ENCODE assay signal across 18 mouse cellular contexts in the genomic region with DNA sequence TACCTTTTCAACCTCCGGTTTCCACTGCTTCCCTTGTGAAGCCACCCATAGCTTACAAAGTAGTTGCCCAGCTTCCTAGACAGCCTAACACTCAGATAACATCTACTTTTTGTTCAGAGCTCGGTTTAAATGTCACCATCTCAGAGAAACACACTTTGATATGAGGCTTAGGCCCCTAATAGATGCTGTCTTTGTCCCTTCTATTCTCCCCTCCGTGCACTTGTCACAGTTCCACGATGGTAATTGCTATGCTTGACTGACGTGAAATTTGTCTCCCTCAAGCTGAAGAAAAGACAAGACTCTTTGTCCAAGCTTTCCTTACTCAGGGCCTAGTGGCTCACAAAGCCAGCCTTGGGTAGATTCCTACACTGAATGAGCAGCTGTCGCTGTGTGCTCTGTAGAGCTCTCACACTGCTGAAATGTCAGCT. TPM values are rescaled to one million over a fixed set of nuclear protein-coding genes. Genes with fewer than 3 reads are reported as not detected.
DNase-seq lines count a peak whose midpoint lies in the region; ATAC-seq and TF ChIP-seq lines count a peak whose summit lies in the region.
"Had no signal": no experiment of that assay in that cellular context is flagged by ENCODE, and none has a peak within 500 bp of the region (broad histone marks: within the 10 kb centered on the region; RNA-seq: fewer than 3 reads in every experiment).

No protein-coding gene starts in this region.

- no peaks in the 10 kb centered on the region for H3K9me3 ChIP-seq in hindbrain, embryonic 11.5 days (ENCODE audit: control insufficient read depth, low read length)
- no peaks in the 10 kb centered on the region for H3K9me3 ChIP-seq in midbrain, embryonic 13.5 days
- H3K9me3 ChIP-seq: heart, embryonic 12.5 days; kidney, embryonic 15.5 days; liver, embryonic 15.5 days had no signal

- intact Hi-C loops in left cerebral cortex, postnatal 36 days (cut with DNase I), result no loop called here

- no peak overlapping the region for H3K4me2 ChIP-seq in hindbrain, embryonic 11.5 days (replicated peaks; ENCODE audit: low read depth, low read length)
- H3K4me2 ChIP-seq in midbrain, embryonic 13.5 days (replicated peaks), result no peak overlapping the region
- H3K4me2 ChIP-seq: heart, embryonic 12.5 days; kidney, embryonic 15.5 days; liver, embryonic 15.5 days had no signal

- no peak for TF ChIP-seq CTCF in layer of hippocampus, adult 2 months (conservative IDR thresholded peaks at IDR 0.05)

- 31% methylated on average over 6 of the region's 6 CpGs for WGBS in hindbrain, embryonic 11.5 days
- 17% methylated on average over 6 of the region's 6 CpGs for WGBS in midbrain, embryonic 13.5 days

- DNase-seq in layer of hippocampus, adult 2 months (ENCODE audit: low spot score in 2 of 2), result no peak
- DNase-seq in layer of hippocampus, adult 11-12 months (ENCODE audit: low spot score), result no peak
- DNase-seq in embryo, embryonic 11 days, result peak; percentile 34
- DNase-seq in hindbrain, embryonic 11.5 days (ENCODE audit: low spot score), result peak; percentile 33
- DNase-seq in left cerebral cortex, postnatal 36 days (ENCODE audit: low spot score in 2 of 2), result no peak
- no peak for DNase-seq in spleen, postnatal 36 days (ENCODE audit: low spot score in 2 of 2)
- DNase-seq in adrenal gland, adult 2 months, result no peak
- DNase-seq: adrenal gland, postnatal 36 days; cerebellum, adult 11 months; gastrocnemius, postnatal 14 days; layer of hippocampus, adult 9-11 months; right cerebral cortex, postnatal 4 days; thymus, adult 2 months had no signal

- H3K27ac ChIP-seq in layer of hippocampus, adult 2 months, result peak overlapping the region; percentile 46; the same call in 1 of the 2 replicates
- no peak overlapping the region for H3K27ac ChIP-seq in hindbrain, embryonic 11.5 days (ENCODE audit: low read depth, low read length)
- no peak overlapping the region for H3K27ac ChIP-seq in midbrain, embryonic 13.5 days
- H3K27ac ChIP-seq: kidney, embryonic 15.5 days; liver, embryonic 15.5 days had no signal

- H3K4me1 ChIP-seq in hindbrain, embryonic 11.5 days (replicated peaks; ENCODE audit: control insufficient read depth, insufficient read depth, low read length), result no peaks in the 10 kb centered on the region
- 0 out of 2 replicates have a peak, but pooled peaks cover 7% of the 10 kb centered on the region for H3K4me1 ChIP-seq in midbrain, embryonic 13.5 days (replicated peaks)
- H3K4me1 ChIP-seq: heart, embryonic 12.5 days; kidney, embryonic 15.5 days; liver, embryonic 15.5 days had no signal

- no peak overlapping the region for H3K9ac ChIP-seq in hindbrain, embryonic 11.5 days (ENCODE audit: low read depth, low read length)
- no peak overlapping the region for H3K9ac ChIP-seq in midbrain, embryonic 13.5 days (replicated peaks)
- H3K9ac ChIP-seq: heart, embryonic 12.5 days; kidney, embryonic 15.5 days; liver, embryonic 15.5 days had no signal

- H3K27me3 ChIP-seq in hindbrain, embryonic 11.5 days (ENCODE audit: control insufficient read depth, insufficient read depth, low read length), result no peaks in the 10 kb centered on the region
- no peaks in the 10 kb centered on the region for H3K27me3 ChIP-seq in midbrain, embryonic 13.5 days
- H3K27me3 ChIP-seq: heart, embryonic 12.5 days; kidney, embryonic 15.5 days; liver, embryonic 15.5 days had no signal

- ATAC-seq in hindbrain, embryonic 11.5 days (ENCODE audit: low FRiP score), result peak; percentile 78
- ATAC-seq in midbrain, embryonic 13.5 days, result peak; percentile 72

- H3K36me3 ChIP-seq in hindbrain, embryonic 11.5 days (ENCODE audit: control insufficient read depth, insufficient read depth, low read length), result no peaks in the 10 kb centered on the region
- no peaks in the 10 kb centered on the region for H3K36me3 ChIP-seq in midbrain, embryonic 13.5 days
- H3K36me3 ChIP-seq: heart, embryonic 12.5 days; kidney, embryonic 15.5 days; liver, embryonic 15.5 days had no signal

- H3K4me3 ChIP-seq in layer of hippocampus, adult 2 months, result no peak overlapping the region
- no peak overlapping the region for H3K4me3 ChIP-seq in hindbrain, embryonic 11.5 days (ENCODE audit: low read depth, low read length)
- H3K4me3 ChIP-seq in midbrain, embryonic 13.5 days (replicated peaks), result no peak overlapping the region
- H3K4me3 ChIP-seq: heart, embryonic 12.5 days; kidney, embryonic 15.5 days; liver, embryonic 15.5 days had no signal

RNA-seq across cellular contexts. Expression of a gene that starts 54.1 kb away (rescaled TPM):
- 1 to 10 TPM in 1 of 2 experiments, under 1 TPM in 1; 0.90 to 1.6 TPM for total RNA-seq in layer of hippocampus, adult 2 months (2021)
- 3.1 and 5.3 TPM in 2 replicates for polyA plus RNA-seq in hindbrain, embryonic 11.5 days (2014; fragmentation: Nextera tagmentation; extraction: Ambion mirVana)
- polyA plus RNA-seq in midbrain, embryonic 13.5 days (2015; fragmentation: Nextera tagmentation; extraction: Ambion mirVana), result 0.10 and 0.12 TPM in 2 replicates
- total RNA-seq in left cerebral cortex, postnatal 36 days (2021), result under 1 TPM; 0.69 to 0.75 TPM
- under 1 TPM; 0.14 to 0.21 TPM for total RNA-seq in adrenal gland, adult 2 months (2021)
- polyA plus RNA-seq in adrenal gland, adult 2 months (2012; rRNA removed), result 0.07 and 0.15 TPM in 2 replicates
- total RNA-seq: MEL had no signal

Comparison
In these comparisons a context has a peak if more than half of its experiments do, and no peak if none do; other contexts are left out.
1. DNase-seq: peak in embryo, embryonic 11 days (single experiment) and hindbrain, embryonic 11.5 days (single experiment); none in layer of hippocampus, adult 2 months (0 of 2), layer of hippocampus, adult 11-12 months (single experiment), left cerebral cortex, postnatal 36 days (0 of 2), spleen, postnatal 36 days (0 of 2) and adrenal gland, adult 2 months (single experiment).